Mouse (Mus musculus) hindbrain, embryonic 16.5 days (tissue): ENCODE data around the gene Pkd1l3. TPM values are rescaled to one million over a fixed set of nuclear protein-coding genes. Genes with fewer than 3 reads are reported as not detected.

Experiments used
- ATAC-seq: fragments of 200-750 bp; cut with Nextera tagmentation; 2 replicates; pipeline ENCODE4 v1.8.0; 2017; ENCODE audit warnings: moderate TSS enrichment, moderate library complexity
- H3K27ac ChIP-seq: fragments of 300-500 bp; sonication (generic); 2 replicates; pipeline ENCODE4 v1.5.1; 2014; ENCODE audit warnings: low read depth, mild to moderate bottlenecking, control low read depth, low read length, moderate library complexity
- H3K27me3 ChIP-seq: fragments of 300-500 bp; sonication (generic); replicated peaks from 2 replicates; pipeline ENCODE4 v1.6.1; 2014; ENCODE audit warnings: low read length; ENCODE audit not compliant: control insufficient read depth, insufficient read depth
- H3K36me3 ChIP-seq: fragments of 300-500 bp; sonication (generic); 2 replicates; pipeline ENCODE4 v1.6.1; 2014; ENCODE audit warnings: mild to moderate bottlenecking, low read length, moderate library complexity, mixed read lengths; ENCODE audit not compliant: control insufficient read depth, insufficient read depth
- H3K4me1 ChIP-seq: fragments of 300-500 bp; sonication (generic); 2 replicates; pipeline ENCODE4 v1.6.1; 2014; ENCODE audit warnings: low read depth, low read length; ENCODE audit not compliant: control insufficient read depth, insufficient read depth
- H3K4me2 ChIP-seq: fragments of 300-500 bp; sonication (generic); 2 replicates; pipeline ENCODE4 v1.6.1; 2014; ENCODE audit warnings: mild to moderate bottlenecking, low read length, control low read depth, moderate library complexity
- H3K4me3 ChIP-seq: fragments of 300-500 bp; sonication (generic); 2 replicates; pipeline ENCODE4 v1.5.1; 2014; ENCODE audit warnings: mild to moderate bottlenecking, low read length, control low read depth, moderate library complexity
- H3K9ac ChIP-seq: fragments of 300-500 bp; sonication (generic); 2 replicates; pipeline ENCODE4 v1.6.1; 2014; ENCODE audit warnings: low read depth, mild to moderate bottlenecking, control low read depth, low read length, moderate library complexity
- H3K9me3 ChIP-seq: fragments of 300-500 bp; sonication (generic); 2 replicates; pipeline ENCODE4 v1.6.1; 2014; ENCODE audit warnings: mild to moderate bottlenecking, low read length, moderate library complexity; ENCODE audit not compliant: control insufficient read depth
- WGBS: fragments of 180-500 bp; shearing (Covaris S2); extraction: QIAGEN DNeasy Blood & Tissue Kit; methylation state at CpG from one replicate; pipeline ENCODE4 v1.1.7; 2014; 5-methylcytosine and 5-hydroxymethylcytosine counted together
- polyA plus RNA-seq: library from polyadenylated mRNA; unstranded; fragments of >200 nt; fragmentation: Nextera tagmentation; extraction: Ambion mirVana; gene quantifications from 2 replicates; pipeline ENCODE4 v1.2.1, GENCODE M21; 2015

The Pkd1l3 gene
- polyA plus RNA-seq, 1 experiment from 2014 or later: 0.13 TPM

DNA sequence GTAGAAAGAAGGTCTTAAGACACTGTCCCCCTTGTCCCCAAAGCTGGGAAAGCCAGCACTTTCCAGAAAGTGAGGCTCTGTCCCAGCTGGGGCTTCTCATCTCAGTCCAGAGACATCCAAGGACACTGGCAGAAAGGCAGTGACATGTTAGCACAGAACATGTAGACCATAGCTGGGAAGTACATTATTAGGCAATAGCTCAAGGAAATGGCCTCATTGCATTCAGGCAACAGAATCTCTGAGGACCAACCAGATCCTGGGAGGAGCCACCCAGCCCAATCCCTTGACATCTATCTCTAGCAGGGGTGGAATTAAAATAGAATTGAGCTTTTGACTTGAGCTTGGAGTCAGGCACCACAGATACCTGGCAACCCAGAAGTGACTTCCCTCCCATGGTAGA is 28.7 kb upstream of the Pkd1l3 start:
- no peaks in the 10 kb centered on the region for H3K27me3 ChIP-seq
- no peak overlapping the region for H3K4me3 ChIP-seq
- no peak overlapping the region for H3K27ac ChIP-seq
- no peaks in the 10 kb centered on the region; the same call in 1 of the 2 replicates for H3K9me3 ChIP-seq
- H3K36me3 ChIP-seq: no peaks in the 10 kb centered on the region
- H3K9ac ChIP-seq: no peak overlapping the region
- H3K4me2 ChIP-seq: no peak overlapping the region
- no peaks in the 10 kb centered on the region for H3K4me1 ChIP-seq
- no peak for ATAC-seq

- Histone ChIP-seq H3K27ac (no peak overlapping the region), H3K9ac (no peak overlapping the region), H3K4me3 (no peak overlapping the region), H3K27me3 (no peaks in the 10 kb centered on the region), H3K9me3 (no peaks in the 10 kb centered on the region; the same call in 1 of the 2 replicates), H3K36me3 (no peaks in the 10 kb centered on the region; the same call in 1 of the 2 replicates), H3K4me1 (no peaks in the 10 kb centered on the region), H3K4me2 (no peak overlapping the region)
- WGBS: 71% methylated on average over 7 of the region's 7 CpGs
- no peak for ATAC-seq
Observed at GRCm38 (mm10) chr8:109586972-109587504, 27.3 kb upstream of the Pkd1l3 start.

DNA sequence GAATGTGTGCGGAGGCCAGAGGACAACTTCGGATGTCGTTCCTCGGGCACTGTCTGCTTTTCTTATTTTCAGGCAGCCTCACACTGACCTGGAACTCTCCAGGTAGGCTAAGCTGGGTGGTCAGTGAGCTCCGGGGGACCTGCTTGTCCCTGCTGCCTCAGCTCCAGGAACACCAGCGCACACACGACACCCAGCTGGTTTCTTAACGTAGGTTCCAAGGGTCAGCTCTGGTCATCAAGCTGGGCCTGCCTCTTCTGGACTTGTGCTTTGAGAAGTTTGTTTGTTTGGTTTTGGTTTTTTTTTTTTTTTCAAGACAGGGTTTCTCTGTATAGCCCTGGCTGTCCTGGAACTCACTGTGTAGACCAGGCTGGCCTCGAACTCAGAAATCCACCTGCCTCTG is 23.4 kb upstream of the Pkd1l3 start:
- WGBS: 85% methylated on average over 9 of the region's 9 CpGs
- Histone ChIP-seq H3K9ac (no peak overlapping the region), H3K4me3 (no peak overlapping the region), H3K36me3 (peaks cover 6% of the 10 kb centered on the region), H3K9me3 (no peaks in the 10 kb centered on the region), H3K27ac (no peak overlapping the region), H3K27me3 (no peaks in the 10 kb centered on the region), H3K4me2 (no peak overlapping the region), H3K4me1 (no peaks in the 10 kb centered on the region)
- ATAC-seq: no peak

DNA sequence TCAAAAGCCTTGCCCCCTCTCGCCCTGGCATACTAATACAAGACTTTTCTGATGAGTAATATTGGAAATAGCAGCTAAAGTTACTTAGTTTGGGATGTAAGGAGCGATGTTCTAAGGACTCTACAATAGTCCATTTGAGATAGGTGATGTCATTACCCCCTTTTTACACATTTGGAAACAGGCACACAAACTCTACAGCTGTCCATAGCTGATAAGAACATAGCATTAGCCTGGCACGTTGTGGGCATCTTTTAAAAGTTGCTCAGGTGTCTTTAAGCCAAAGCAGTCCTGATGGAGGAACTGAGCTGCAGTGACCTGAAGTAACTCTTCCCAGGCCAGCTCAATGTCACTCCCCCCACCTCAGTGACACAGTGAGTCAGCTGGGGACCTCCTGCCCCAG is 22.9 kb upstream of the Pkd1l3 start:
- Histone ChIP-seq H3K27ac (no peak overlapping the region), H3K4me1 (no peaks in the 10 kb centered on the region), H3K4me2 (no peak overlapping the region), H3K27me3 (no peaks in the 10 kb centered on the region), H3K9me3 (no peaks in the 10 kb centered on the region), H3K9ac (no peak overlapping the region), H3K36me3 (peaks cover 6% of the 10 kb centered on the region), H3K4me3 (no peak overlapping the region)
- ATAC-seq: no peak
- WGBS: 85% methylated on average over 3 of the region's 3 CpGs

GRCm38 (mm10) chr8:109592164-109592563 is 22.2 kb upstream of the Pkd1l3 start:
- H3K9ac ChIP-seq: no peak overlapping the region
- H3K36me3 ChIP-seq: peaks cover 6% of the 10 kb centered on the region
- no peak overlapping the region for H3K27ac ChIP-seq
- ATAC-seq: no peak
- H3K9me3 ChIP-seq: no peaks in the 10 kb centered on the region
- H3K27me3 ChIP-seq: no peaks in the 10 kb centered on the region
- WGBS: 82% methylated on average over 5 of the region's 5 CpGs
- H3K4me1 ChIP-seq: no peaks in the 10 kb centered on the region
- no peak overlapping the region for H3K4me2 ChIP-seq
- no peak overlapping the region for H3K4me3 ChIP-seq

GRCm38 (mm10) chr8:109593117-109593788 is 21.1 kb upstream of the Pkd1l3 start:
- H3K4me2 ChIP-seq: no peak overlapping the region
- H3K27me3 ChIP-seq: no peaks in the 10 kb centered on the region
- no peak for ATAC-seq
- no peak overlapping the region for H3K27ac ChIP-seq
- H3K4me1 ChIP-seq: no peaks in the 10 kb centered on the region
- H3K36me3 ChIP-seq: peaks cover 6% of the 10 kb centered on the region
- no peak overlapping the region for H3K4me3 ChIP-seq
- no peaks in the 10 kb centered on the region for H3K9me3 ChIP-seq
- WGBS: 76% methylated on average over 6 of the region's 6 CpGs
- H3K9ac ChIP-seq: no peak overlapping the region

GRCm38 (mm10) chr8:109595854-109596253 is 18.5 kb upstream of the Pkd1l3 start:
- ATAC-seq: no peak

DNA sequence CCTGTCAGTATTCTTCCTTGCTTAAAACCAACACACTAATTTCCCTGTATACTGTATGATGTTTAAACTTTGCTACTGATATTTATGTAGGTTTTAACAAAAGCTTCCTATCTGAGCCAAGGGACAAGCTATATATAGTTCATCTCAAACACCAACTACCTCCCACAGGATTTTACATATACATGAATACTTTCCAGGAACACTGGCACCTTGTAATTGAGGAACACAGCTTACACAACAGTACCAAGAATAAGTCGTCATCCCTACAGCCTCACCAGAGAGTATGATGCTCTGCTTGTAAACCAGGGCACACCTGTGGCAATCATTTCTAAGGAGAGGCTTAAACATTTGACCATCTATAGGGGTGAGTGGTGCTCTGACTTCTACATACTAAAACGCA is 7.6 kb upstream of the Pkd1l3 start:
- H3K4me1 ChIP-seq: peaks cover 11% of the 10 kb centered on the region
- H3K4me3 ChIP-seq: no peak overlapping the region
- ATAC-seq: no peak
- H3K9ac ChIP-seq: no peak overlapping the region
- H3K27ac ChIP-seq: no peak overlapping the region
- WGBS: 83% methylated on average over 2 of the region's 2 CpGs
- H3K4me2 ChIP-seq: no peak overlapping the region
- peaks cover 4% of the 10 kb centered on the region; the same call in 1 of the 2 replicates for H3K36me3 ChIP-seq
- H3K9me3 ChIP-seq: no peaks in the 10 kb centered on the region
- H3K27me3 ChIP-seq: no peaks in the 10 kb centered on the region

More at GRCm38 (mm10) chr8:109595854-109596253, 18.5 kb upstream of the Pkd1l3 start:
- H3K4me1 ChIP-seq: no peaks in the 10 kb centered on the region
- H3K27ac ChIP-seq: no peak overlapping the region
- H3K9ac ChIP-seq: no peak overlapping the region
- H3K4me3 ChIP-seq: no peak overlapping the region
- WGBS: 50% methylated on average over 8 of the region's 8 CpGs
- no peaks in the 10 kb centered on the region for H3K9me3 ChIP-seq
- no peak overlapping the region for H3K4me2 ChIP-seq
- no peaks in the 10 kb centered on the region for H3K27me3 ChIP-seq
- peaks cover 6% of the 10 kb centered on the region for H3K36me3 ChIP-seq

DNA sequence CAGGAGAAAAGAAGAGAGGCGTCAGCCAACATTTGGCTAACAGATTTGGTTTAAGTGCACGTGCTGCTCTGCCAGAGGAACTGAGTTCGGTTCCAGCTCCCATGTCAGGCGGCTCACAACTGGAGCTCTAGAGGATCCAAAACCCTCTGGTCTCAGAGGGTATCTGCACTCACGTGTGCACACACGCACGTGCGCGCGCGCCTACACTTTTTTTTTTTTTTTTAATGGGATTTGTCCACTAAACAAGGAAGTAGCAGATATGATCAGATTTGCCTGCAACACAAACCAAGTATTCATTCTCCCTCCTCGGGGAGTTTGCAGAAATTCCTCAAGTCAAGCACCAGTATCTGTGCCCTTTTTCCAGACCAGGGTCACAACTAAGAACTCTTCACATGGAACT is 6.7 kb upstream of the Pkd1l3 start:
- peak overlapping the region; percentile 94; the same call in 1 of the 2 replicates for H3K27ac ChIP-seq
- peak overlapping the region; percentile 66 for H3K9ac ChIP-seq

More for the DNA sequence above, 6.7 kb upstream of the Pkd1l3 start:
- H3K4me2 ChIP-seq: peak overlapping the region; percentile 89
- H3K36me3 ChIP-seq: peaks cover 4% of the 10 kb centered on the region; the same call in 1 of the 2 replicates
- ATAC-seq: no peak
- H3K4me1 ChIP-seq: peaks cover 11% of the 10 kb centered on the region
- H3K4me3 ChIP-seq: peak overlapping the region; percentile 59
- no peaks in the 10 kb centered on the region for H3K9me3 ChIP-seq
- 12% methylated on average over 12 of the region's 12 CpGs for WGBS
- no peaks in the 10 kb centered on the region for H3K27me3 ChIP-seq
